Mouse (Mus musculus) ES-E14 (cell line): ENCODE measurements around the gene U2af1.

Source experiments
- CHD2 ChIP-seq: IDR thresholded peaks from 2 replicates; pipeline ENCODE4 v1.6.1; 2014; ENCODE audit warnings: mild to moderate bottlenecking, low read depth, low read length, inconsistent platforms
- ZC3H11A ChIP-seq: IDR thresholded peaks from 2 replicates; pipeline ENCODE4 v1.6.1; 2012; ENCODE audit warnings: low read depth, mild to moderate bottlenecking, inconsistent platforms, low read length, borderline replicate concordance

- TF ChIP-seq CHD2 (no peak), ZC3H11A (no peak)
These were observed 20.7 kb downstream of the U2af1 start for GRCm38 (mm10) chr17:31637866-31638570.
